Mouse (Mus musculus) CD8-positive naive resting alpha-beta T cell, adult 57 days (primary cell): Measurements from ENCODE around the gene Slco6c1. TPM values are rescaled to one million over a fixed set of nuclear protein-coding genes. Genes with fewer than 3 reads are reported as not detected.

ENCODE experiments used
- total RNA-seq: library from RNA; stranded (reverse); gene quantifications from one replicate; pipeline ENCODE4 v1.2.4, GENCODE M21; 2023

The Slco6c1 gene
- not detected for total RNA-seq

GRCm38 (mm10) chr1:97128201-97128600 lies at the start of gene Slco6c1:
Slco6c1 (minus strand) TSS chr1:97128301.

